ENCODE assay signal across 10 mouse cellular contexts in the genomic region with DNA sequence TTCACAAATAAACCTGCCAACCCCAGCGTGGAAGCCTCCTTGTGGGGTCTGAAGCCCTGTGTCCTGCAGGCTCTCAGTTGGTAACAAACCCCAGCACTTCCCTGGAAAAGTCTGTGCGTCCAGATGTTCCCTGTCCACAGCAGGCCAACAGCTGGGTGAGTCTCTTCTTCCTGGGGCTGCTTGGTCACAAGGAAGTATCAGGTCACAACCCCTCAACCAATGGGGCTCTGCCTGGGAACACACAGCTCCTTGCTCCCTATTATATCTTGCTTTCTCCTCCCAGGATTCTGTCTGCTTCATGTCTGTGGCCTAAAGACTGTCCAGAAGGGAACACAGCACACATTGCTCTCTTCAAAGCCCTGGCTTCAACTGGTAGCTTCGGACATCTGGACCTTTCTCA. TPM values are rescaled to one million over a fixed set of nuclear protein-coding genes. Genes with fewer than 3 reads are reported as not detected.
DNase-seq lines count a peak whose midpoint lies in the region; ATAC-seq and TF ChIP-seq lines count a peak whose summit lies in the region.
"Had no signal": no experiment of that assay in that cellular context is flagged by ENCODE, and none has a peak within 500 bp of the region (broad histone marks: within the 10 kb centered on the region; RNA-seq: fewer than 3 reads in every experiment).

No protein-coding gene starts in this region.

- no peak overlapping the region for H3K4me3 ChIP-seq in intestine, embryonic 14.5 days (ENCODE audit: low read depth, low read length)
- H3K4me3 ChIP-seq in intestine, postnatal 0 days (ENCODE audit: low read depth, low read length), result no peak overlapping the region
- H3K4me3 ChIP-seq in intestine, embryonic 16.5 days (ENCODE audit: low read length), result no peak overlapping the region
- no peak overlapping the region for H3K4me3 ChIP-seq in limb, embryonic 14.5 days (replicated peaks; ENCODE audit: low read length)
- H3K4me3 ChIP-seq in small intestine, adult 2 months (ENCODE audit: low read depth, low read length), result no peak overlapping the region
- H3K4me3 ChIP-seq: hindbrain, embryonic 15.5 days had no signal

- H3K27me3 ChIP-seq in intestine, embryonic 14.5 days (replicated peaks; ENCODE audit: control insufficient read depth, insufficient read depth, low read length), result no peaks in the 10 kb centered on the region
- H3K27me3 ChIP-seq in intestine, postnatal 0 days (replicated peaks; ENCODE audit: control insufficient read depth, insufficient read depth, low read length), result no peaks in the 10 kb centered on the region
- H3K27me3 ChIP-seq in intestine, embryonic 16.5 days (replicated peaks; ENCODE audit: control insufficient read depth, insufficient read depth, low read length), result no peaks in the 10 kb centered on the region
- H3K27me3 ChIP-seq in limb, embryonic 14.5 days (ENCODE audit: control insufficient read depth, insufficient read depth, low read length), result no peaks in the 10 kb centered on the region
- no peaks in the 10 kb centered on the region for H3K27me3 ChIP-seq in small intestine, adult 2 months (ENCODE audit: control insufficient read depth, insufficient read depth, low read length)
- H3K27me3 ChIP-seq: hindbrain, embryonic 15.5 days had no signal

- TF ChIP-seq POLR2A in limb, embryonic 14.5 days (IDR thresholded peaks at IDR 0.05; ENCODE audit: borderline replicate concordance, extremely low read depth, insufficient read depth, insufficient read length), result no peak
- TF ChIP-seq POLR2A in small intestine, adult 2 months (IDR thresholded peaks at IDR 0.05; ENCODE audit: low read depth, low read length), result no peak

- peaks cover 27% of the 10 kb centered on the region for H3K4me1 ChIP-seq in intestine, embryonic 14.5 days (replicated peaks; ENCODE audit: control insufficient read depth, insufficient read depth, low read length)
- 0 out of 2 replicates have a peak, but pooled peaks cover 3% of the 10 kb centered on the region for H3K4me1 ChIP-seq in intestine, postnatal 0 days (replicated peaks; ENCODE audit: control insufficient read depth, insufficient read depth, low read length)
- H3K4me1 ChIP-seq in intestine, embryonic 16.5 days (ENCODE audit: control insufficient read depth, insufficient read depth, low read length), result peaks cover 15% of the 10 kb centered on the region
- peaks cover 22% of the 10 kb centered on the region for H3K4me1 ChIP-seq in limb, embryonic 14.5 days (ENCODE audit: control insufficient read depth, insufficient read depth, low read length)
- H3K4me1 ChIP-seq in small intestine, adult 2 months (ENCODE audit: control insufficient read depth, insufficient read depth, insufficient read length, low read length), result no peaks in the 10 kb centered on the region
- H3K4me1 ChIP-seq: hindbrain, embryonic 15.5 days had no signal

- ATAC-seq in intestine, embryonic 14.5 days (replicated peaks; ENCODE audit: low FRiP score, low TSS enrichment, low read depth), result 0 out of 2 replicates have a peak, but pooled peaks have one; percentile 42
- ATAC-seq in intestine, postnatal 0 days, result no peak
- ATAC-seq in intestine, embryonic 16.5 days, result peak; percentile 32; the same call in 1 of the 2 replicates
- ATAC-seq in limb, embryonic 14.5 days (ENCODE audit: low FRiP score, low read depth), result peak; percentile 30; the same call in 1 of the 2 replicates

- no peaks in the 10 kb centered on the region for H3K9me3 ChIP-seq in intestine, embryonic 14.5 days (ENCODE audit: control insufficient read depth, low read length)
- no peaks in the 10 kb centered on the region for H3K9me3 ChIP-seq in intestine, postnatal 0 days (ENCODE audit: control insufficient read depth)
- H3K9me3 ChIP-seq in intestine, embryonic 16.5 days (ENCODE audit: control insufficient read depth, low read length), result 0 out of 2 replicates have a peak, but pooled peaks cover 3% of the 10 kb centered on the region
- no peaks in the 10 kb centered on the region for H3K9me3 ChIP-seq in limb, embryonic 14.5 days (ENCODE audit: control insufficient read depth, low read length)
- H3K9me3 ChIP-seq: hindbrain, embryonic 15.5 days had no signal

- no peaks in the 10 kb centered on the region for H3K36me3 ChIP-seq in intestine, embryonic 14.5 days (ENCODE audit: control insufficient read depth, insufficient read depth, low read length)
- no peaks in the 10 kb centered on the region for H3K36me3 ChIP-seq in intestine, postnatal 0 days (ENCODE audit: control insufficient read depth, insufficient read depth)
- H3K36me3 ChIP-seq in intestine, embryonic 16.5 days (ENCODE audit: control insufficient read depth, insufficient read depth, low read length), result no peaks in the 10 kb centered on the region
- H3K36me3 ChIP-seq in limb, embryonic 14.5 days (ENCODE audit: control insufficient read depth, insufficient read depth, low read length), result no peaks in the 10 kb centered on the region
- no peaks in the 10 kb centered on the region for H3K36me3 ChIP-seq in small intestine, adult 2 months (ENCODE audit: control insufficient read depth, insufficient read depth, low read length)
- H3K36me3 ChIP-seq: hindbrain, embryonic 15.5 days had no signal

- DNase-seq in intestine, embryonic 14.5 days (ENCODE audit: low spot score), result no peak
- no peak for DNase-seq in limb, embryonic 14.5 days (ENCODE audit: low spot score)
- no peak for DNase-seq in layer of hippocampus, adult 9-10 months (ENCODE audit: low spot score)
- no peak for DNase-seq in cerebellum, postnatal 25 days
- DNase-seq in ovary, postnatal 14 days (ENCODE audit: low spot score), result no peak
- DNase-seq: layer of hippocampus, postnatal 36 days had no signal

- TF ChIP-seq CTCF in intestine, postnatal 0 days (IDR thresholded peaks at IDR 0.05; ENCODE audit: low read depth), result no peak
- TF ChIP-seq CTCF in small intestine, adult 2 months (IDR thresholded peaks at IDR 0.05; ENCODE audit: extremely low read depth, insufficient read length, insufficient replicate concordance, low read depth, low read length), result no peak

- H3K4me2 ChIP-seq in intestine, embryonic 14.5 days (ENCODE audit: low read length), result no peak overlapping the region
- H3K4me2 ChIP-seq in intestine, postnatal 0 days (replicated peaks; ENCODE audit: low read depth), result no peak overlapping the region
- H3K4me2 ChIP-seq in intestine, embryonic 16.5 days (ENCODE audit: low read depth, low read length), result no peak overlapping the region
- no peak overlapping the region for H3K4me2 ChIP-seq in limb, embryonic 14.5 days (replicated peaks; ENCODE audit: low read depth, low read length, severe bottlenecking)
- H3K4me2 ChIP-seq: hindbrain, embryonic 15.5 days had no signal

- H3K27ac ChIP-seq in intestine, embryonic 14.5 days (ENCODE audit: low read depth), result peak overlapping the region; percentile 58
- no peak overlapping the region for H3K27ac ChIP-seq in intestine, postnatal 0 days (ENCODE audit: low read depth, low read length)
- peak overlapping the region; percentile 69 for H3K27ac ChIP-seq in intestine, embryonic 16.5 days (ENCODE audit: low read length)
- no peak overlapping the region for H3K27ac ChIP-seq in limb, embryonic 14.5 days (replicated peaks; ENCODE audit: low read depth, low read length)
- peak overlapping the region; percentile 9 for H3K27ac ChIP-seq in small intestine, adult 2 months (ENCODE audit: insufficient read depth, low read depth, low read length)
- H3K27ac ChIP-seq: hindbrain, embryonic 15.5 days had no signal

- 39% methylated on average over 3 of the region's 3 CpGs for WGBS in intestine, embryonic 14.5 days
- WGBS in intestine, postnatal 0 days, result 65% methylated on average over 3 of the region's 3 CpGs
- 49% methylated on average over 3 of the region's 3 CpGs for WGBS in intestine, embryonic 16.5 days
- WGBS in limb, embryonic 14.5 days, result 51% methylated on average over 3 of the region's 3 CpGs
- WGBS in small intestine, adult 2 months, result 72% methylated on average over 3 of the region's 3 CpGs

- no peak overlapping the region for H3K9ac ChIP-seq in intestine, embryonic 14.5 days (ENCODE audit: low read length)
- H3K9ac ChIP-seq in intestine, postnatal 0 days (ENCODE audit: low read depth, low read length), result no peak overlapping the region
- no peak overlapping the region for H3K9ac ChIP-seq in intestine, embryonic 16.5 days (ENCODE audit: low read depth, low read length)
- H3K9ac ChIP-seq in limb, embryonic 14.5 days (ENCODE audit: low read depth, low read length, severe bottlenecking), result no peak overlapping the region
- H3K9ac ChIP-seq: hindbrain, embryonic 15.5 days had no signal

RNA-seq across cellular contexts. Expression of a gene that starts 9.2 kb away (rescaled TPM):
- 15.1 and 17.3 TPM in 2 replicates for polyA plus RNA-seq in intestine, embryonic 14.5 days (2014; fragmentation: Nextera tagmentation; extraction: Ambion mirVana)
- 8.9 and 9.5 TPM in 2 replicates for polyA plus RNA-seq in intestine, postnatal 0 days (2015; fragmentation: Nextera tagmentation; extraction: Ambion mirVana)
- polyA plus RNA-seq in intestine, embryonic 16.5 days (2015; fragmentation: Nextera tagmentation; extraction: Ambion mirVana), result 12.0 and 12.8 TPM in 2 replicates
- polyA plus RNA-seq in limb, embryonic 14.5 days (2012; rRNA removed), result 37.7 and 53.0 TPM in 2 replicates
- 31.2 and 31.8 TPM in 2 replicates for polyA plus RNA-seq in limb, embryonic 14.5 days (2014; fragmentation: Nextera tagmentation; extraction: Ambion mirVana)
- polyA plus RNA-seq in small intestine, adult 2 months (2012; rRNA removed), result 3.2 and 5.2 TPM in 2 replicates

RNA-seq across cellular contexts. Expression of a gene that starts 59.6 kb away (rescaled TPM):
- 1.8 and 1.9 TPM in 2 replicates for polyA plus RNA-seq in intestine, embryonic 14.5 days (2014; fragmentation: Nextera tagmentation; extraction: Ambion mirVana)
- 1.1 and 1.6 TPM in 2 replicates for polyA plus RNA-seq in intestine, postnatal 0 days (2015; fragmentation: Nextera tagmentation; extraction: Ambion mirVana)
- polyA plus RNA-seq in intestine, embryonic 16.5 days (2015; fragmentation: Nextera tagmentation; extraction: Ambion mirVana), result 1.1 TPM in 2 replicates
- 2.7 and 3.3 TPM in 2 replicates for polyA plus RNA-seq in limb, embryonic 14.5 days (2012; rRNA removed)
- polyA plus RNA-seq in limb, embryonic 14.5 days (2014; fragmentation: Nextera tagmentation; extraction: Ambion mirVana), result 1.3 and 1.6 TPM in 2 replicates
- 2.2 and 2.7 TPM in 2 replicates for polyA plus RNA-seq in small intestine, adult 2 months (2012; rRNA removed)

Comparison
In these comparisons a context has a peak if more than half of its experiments do, and no peak if none do; other contexts are left out.
1. H3K27ac ChIP-seq: peak in intestine, embryonic 14.5 days (single experiment), intestine, embryonic 16.5 days (single experiment) and small intestine, adult 2 months (single experiment); none in intestine, postnatal 0 days (single experiment) and limb, embryonic 14.5 days (single experiment).